Mouse (Mus musculus): ENCODE measurements around the gene Unc5a.

Unc5a gene

GRCm38 (mm10) chr13:54955695-54956471, 6.7 kb downstream of the Unc5a start:
- DNase-seq = peak; percentile 58

- no peak for DNase-seq
Observed at GRCm38 (mm10) chr13:54957281-54957680, 8.1 kb downstream of the Unc5a start.

GRCm38 (mm10) chr13:54959059-54959701, 10.0 kb downstream of the Unc5a start:
- DNase-seq = no peak

- no peak for DNase-seq
Observed at GRCm38 (mm10) chr13:54959842-54960241, 10.6 kb downstream of the Unc5a start.

- DNase-seq = no peak
Observed at GRCm38 (mm10) chr13:54960491-54960890, 11.3 kb downstream of the Unc5a start.

- no peak for DNase-seq
Observed at GRCm38 (mm10) chr13:54965256-54965655, 16.0 kb downstream of the Unc5a start.

GRCm38 (mm10) chr13:54967501-54967900, 18.3 kb downstream of the Unc5a start:
- no peak for DNase-seq

GRCm38 (mm10) chr13:54968636-54969035, 19.4 kb downstream of the Unc5a start:
- DNase-seq = no peak

- DNase-seq = no peak
Observed at GRCm38 (mm10) chr13:54969513-54969912, 20.3 kb downstream of the Unc5a start.

- DNase-seq = peak; percentile 80
Observed at GRCm38 (mm10) chr13:54970521-54971247, 21.5 kb downstream of the Unc5a start.

- DNase-seq = no peak
Observed at GRCm38 (mm10) chr13:54975546-54975945, 26.3 kb downstream of the Unc5a start.

GRCm38 (mm10) chr13:54978804-54979203, 29.6 kb downstream of the Unc5a start:
- DNase-seq = no peak

GRCm38 (mm10) chr13:54980957-54981356, 31.7 kb downstream of the Unc5a start:
- no peak for DNase-seq

GRCm38 (mm10) chr13:54983001-54983400, 33.8 kb downstream of the Unc5a start:
- DNase-seq = no peak

GRCm38 (mm10) chr13:54983614-54984013, 34.4 kb downstream of the Unc5a start:
- DNase-seq = no peak

GRCm38 (mm10) chr13:54987405-54987804, 38.2 kb downstream of the Unc5a start:
- no peak for DNase-seq

GRCm38 (mm10) chr13:54988181-54988760, 39.1 kb downstream of the Unc5a start:
- peak; percentile 27 for DNase-seq

GRCm38 (mm10) chr13:54992215-54992614, 43.0 kb downstream of the Unc5a start:
- no peak for DNase-seq

- DNase-seq = no peak
Observed at GRCm38 (mm10) chr13:54994576-54994975, 45.4 kb downstream of the Unc5a start.

- no peak for DNase-seq
Observed at GRCm38 (mm10) chr13:54995161-54995560, 46.0 kb downstream of the Unc5a start.

- DNase-seq = no peak
Observed at GRCm38 (mm10) chr13:54997568-54997967, 48.4 kb downstream of the Unc5a start.

GRCm38 (mm10) chr13:55000433-55000832, 51.2 kb downstream of the Unc5a start:
- no peak for DNase-seq

GRCm38 (mm10) chr13:55002090-55002489, 52.9 kb downstream of the Unc5a start:
- DNase-seq = no peak
